Mouse (Mus musculus) regulatory T cell (primary cell): ENCODE data around the gene Olfr694.
"Not testable (repeated sequence)": the region's sequence is repeated elsewhere in the genome, so short reads cannot be mapped to it uniquely, and the experiment has no call there.

ENCODE experiments used
- in situ Hi-C: fragments of 300-600 bp; cut with MboI, MseI; formaldehyde crosslinking; loops from one replicate; pipeline ENCODE4 v1.15.1; 2025; ENCODE audit warnings: high pct_unique_total_duplicates

The Olfr694 gene

GRCm38 (mm10) chr7:106691714-106692113, at the start of gene Olfr694:
TSS of gene Olfr694 (minus strand) at chr7:106691814.
- in situ Hi-C loops = no loop called here

GRCm38 (mm10) chr7:106737028-106737427, 45.4 kb upstream of the Olfr694 start:
- in situ Hi-C loops = no loop called here

- in situ Hi-C loops = no loop called here
Measured at GRCm38 (mm10) chr7:106733717-106734116, 42.1 kb upstream of the Olfr694 start.

- in situ Hi-C loops = not testable (repeated sequence)
Measured at GRCm38 (mm10) chr7:106725654-106726053, 34.0 kb upstream of the Olfr694 start.

GRCm38 (mm10) chr7:106716296-106716695, 24.7 kb upstream of the Olfr694 start, which contains the start of gene Olfr695:
TSS of gene Olfr695 (minus strand) at chr7:106716396.
- in situ Hi-C loops = no loop called here

- in situ Hi-C loops = no loop called here
Measured at GRCm38 (mm10) chr7:106711463-106711862, 19.8 kb upstream of the Olfr694 start.

GRCm38 (mm10) chr7:106707705-106708104, 16.1 kb upstream of the Olfr694 start:
- in situ Hi-C loops = not testable (repeated sequence)

- in situ Hi-C loops = loop anchor here (5.0 kb wide), 1 partner anchor 105 kb away; no protein-coding TSS in a partner anchor
Measured at GRCm38 (mm10) chr7:106696891-106697290, 5.3 kb upstream of the Olfr694 start.

GRCm38 (mm10) chr7:106692976-106693375, 1.4 kb upstream of the Olfr694 start:
- in situ Hi-C loops = no loop called here

- in situ Hi-C loops = no loop called here
Measured at GRCm38 (mm10) chr7:106685382-106685781, 6.2 kb downstream of the Olfr694 start.

GRCm38 (mm10) chr7:106680484-106680883, 11.1 kb downstream of the Olfr694 start, which contains the start of gene Olfr693:
TSS of gene Olfr693 (minus strand) at chr7:106680584.
- in situ Hi-C loops = no loop called here

- in situ Hi-C loops = no loop called here
Measured at GRCm38 (mm10) chr7:106652344-106652652, 39.3 kb downstream of the Olfr694 start.

- in situ Hi-C loops = no loop called here
Measured at GRCm38 (mm10) chr7:106651555-106652343, 39.9 kb downstream of the Olfr694 start.

- in situ Hi-C loops = loop anchor here (10.0 kb wide), 1 partner anchor 115 kb away; no protein-coding TSS in a partner anchor
Measured at GRCm38 (mm10) chr7:106649774-106650173, 41.8 kb downstream of the Olfr694 start.

GRCm38 (mm10) chr7:106645261-106645660, 46.4 kb downstream of the Olfr694 start:
- in situ Hi-C loops = loop anchor here (10.0 kb wide), 1 partner anchor 110 kb away; no protein-coding TSS in a partner anchor

- in situ Hi-C loops = loop anchor here (10.0 kb wide), 1 partner anchor 110 kb away; no protein-coding TSS in a partner anchor
Measured at GRCm38 (mm10) chr7:106644222-106644870, 47.3 kb downstream of the Olfr694 start.

GRCm38 (mm10) chr7:106640839-106641238, 50.8 kb downstream of the Olfr694 start:
- in situ Hi-C loops = loop anchor here (10.0 kb wide), 1 partner anchor 106 kb away; no protein-coding TSS in a partner anchor

GRCm38 (mm10) chr7:106635560-106635959, 56.1 kb downstream of the Olfr694 start:
- in situ Hi-C loops = no loop called here
